Mouse (Mus musculus) CH12.LX (cell line): ENCODE measurements at regions not wholly inside any gene's neighbourhood (a gene's known extent, or its start where the extent isn't known, plus 50 kb on each side); places are given as distances from the start of the nearest gene placed in this dataset.

Source experiments
- DNase-seq: peaks from one replicate; pipeline ENCODE4 v3.0.0-alpha.2; 2013; ENCODE audit errors: extremely low read depth
- H3K27ac ChIP-seq: 2 replicates; pipeline ENCODE4 v1.5.1; 2012; ENCODE audit warnings: low read depth, mild to moderate bottlenecking, control low read depth, moderate library complexity; ENCODE audit not compliant: insufficient read depth
- H3K27me3 ChIP-seq: replicated peaks from 2 replicates; pipeline ENCODE3; 2012; ENCODE audit warnings: inconsistent platforms
- H3K36me3 ChIP-seq, 2 experiments: replicated peaks in 1 of 2; 2 replicates each; pipeline versions ENCODE3 to v1.6.1; 2012; ENCODE audit warnings: inconsistent platforms in 1 of 2, low read length in 1 of 2, mild to moderate bottlenecking in 1 of 2, mixed read lengths in 1 of 2, moderate library complexity in 1 of 2; ENCODE audit not compliant: control insufficient read depth in 1 of 2, insufficient read depth in 1 of 2
- H3K4me1 ChIP-seq, 2 experiments: 2 replicates each; pipeline ENCODE4 v1.6.1; 2012; ENCODE audit warnings: inconsistent platforms in 1 of 2, moderate library complexity in 1 of 2; ENCODE audit not compliant: insufficient read depth in 2 of 2, control insufficient read depth in 1 of 2
- H3K4me2 ChIP-seq: 2 replicates; pipeline ENCODE4 v1.6.1; 2012; ENCODE audit warnings: low read depth, mild to moderate bottlenecking, control low read depth; ENCODE audit not compliant: poor library complexity, insufficient read depth, severe bottlenecking
- H3K4me3 ChIP-seq, 3 experiments: fragments of 150-350 bp in 1 of 3; sonication (generic) in 1 of 3; replicated peaks in 1 of 3; 2 replicates each; pipeline versions ENCODE3 to v1.5.1; 2011 to 2012; ENCODE audit warnings: low read depth in 2 of 3, low read length in 2 of 3, mild to moderate bottlenecking in 2 of 3, moderate library complexity in 2 of 3, control low read depth in 1 of 3, improper control_type of control experiment in 1 of 3, inconsistent platforms in 1 of 3, mixed read lengths in 1 of 3; ENCODE audit not compliant: poor library complexity in 1 of 3
- H3K79me2 ChIP-seq: replicated peaks from 2 replicates; pipeline ENCODE4 v1.6.1; 2012; ENCODE audit warnings: mild to moderate bottlenecking, moderate library complexity; ENCODE audit not compliant: control insufficient read depth, poor library complexity, insufficient read depth, severe bottlenecking; ENCODE audit errors: extremely low read depth
- H3K9ac ChIP-seq: 2 replicates; pipeline ENCODE4 v1.6.1; 2012; ENCODE audit warnings: low read depth, mild to moderate bottlenecking, control low read depth, moderate library complexity; ENCODE audit not compliant: insufficient read depth
- H3K9me3 ChIP-seq: replicated peaks from 2 replicates; pipeline ENCODE3; 2012; ENCODE audit warnings: low read length, inconsistent platforms, mixed read lengths
- CHD1 ChIP-seq: IDR thresholded peaks from 2 replicates; pipeline ENCODE4 v1.6.1; 2012; ENCODE audit warnings: low read depth, low read length, improper control_type of control experiment, inconsistent platforms
- CTCF ChIP-seq, 2 experiments: IDR thresholded peaks in 1 of 2; conservative IDR thresholded peaks in 1 of 2; 2 replicates each; pipeline ENCODE4 v1.5.1; 2011 to 2012; ENCODE audit warnings: low read depth in 2 of 2, low read length in 2 of 2, improper control_type of control experiment in 1 of 2, inconsistent platforms in 1 of 2, mild to moderate bottlenecking in 1 of 2, moderate library complexity in 1 of 2
- ELF1 ChIP-seq: IDR thresholded peaks from 2 replicates; pipeline ENCODE4 v1.6.1; 2014; ENCODE audit warnings: low read depth, mild to moderate bottlenecking, inconsistent platforms, low read length, improper control_type of control experiment
- EP300 ChIP-seq: IDR thresholded peaks from 2 replicates; pipeline ENCODE4 v1.6.1; 2011; ENCODE audit warnings: low read length, improper control_type of control experiment
- ETS1 ChIP-seq: conservative IDR thresholded peaks from 2 replicates; pipeline ENCODE4 v1.6.1; 2012; ENCODE audit warnings: low read depth, mild to moderate bottlenecking, inconsistent platforms, low read length, improper control_type of control experiment, moderate library complexity
- GABPA ChIP-seq: IDR thresholded peaks from 2 replicates; pipeline ENCODE4 v1.6.1; 2012; ENCODE audit warnings: low read depth, low read length, improper control_type of control experiment, inconsistent platforms; ENCODE audit not compliant: insufficient replicate concordance
- HCFC1 ChIP-seq: IDR thresholded peaks from 2 replicates; pipeline ENCODE4 v1.6.1; 2012; ENCODE audit warnings: low read depth, mild to moderate bottlenecking, inconsistent platforms, low read length, improper control_type of control experiment
- MAFK ChIP-seq: IDR thresholded peaks from 2 replicates; pipeline ENCODE4 v1.6.1; 2011; ENCODE audit warnings: low read length, improper control_type of control experiment; ENCODE audit not compliant: insufficient replicate concordance
- MEF2A ChIP-seq: IDR thresholded peaks from 2 replicates; pipeline ENCODE4 v1.6.1; 2014; ENCODE audit warnings: low read depth, mild to moderate bottlenecking, inconsistent platforms, low read length, improper control_type of control experiment, borderline replicate concordance
- MXI1 ChIP-seq: IDR thresholded peaks from 2 replicates; pipeline ENCODE4 v1.6.1; 2011; ENCODE audit warnings: mild to moderate bottlenecking, low read depth, low read length, improper control_type of control experiment
- MYC ChIP-seq: IDR thresholded peaks from 2 replicates; pipeline ENCODE4 v1.6.1; 2011; ENCODE audit warnings: low read depth, mild to moderate bottlenecking, improper control_type of control experiment, low read length
- NRF1 ChIP-seq: IDR thresholded peaks from 2 replicates; pipeline ENCODE4 v1.6.1; 2014; ENCODE audit warnings: low read depth, mild to moderate bottlenecking, inconsistent platforms, low read length, improper control_type of control experiment, moderate library complexity
- PAX5 ChIP-seq: IDR thresholded peaks from 2 replicates; pipeline ENCODE4 v1.6.1; 2012; ENCODE audit warnings: low read length, inconsistent platforms, mixed read lengths
- RAD21 ChIP-seq: IDR thresholded peaks from 2 replicates; pipeline ENCODE4 v1.6.1; 2011; ENCODE audit warnings: low read depth, mild to moderate bottlenecking, low read length, improper control_type of control experiment, moderate library complexity
- TCF12 ChIP-seq: IDR thresholded peaks from 2 replicates; pipeline ENCODE4 v1.6.1; 2014; ENCODE audit warnings: low read depth, mild to moderate bottlenecking, inconsistent platforms, low read length, improper control_type of control experiment
- USF1 ChIP-seq: IDR thresholded peaks from 2 replicates; pipeline ENCODE4 v1.6.1; 2014; ENCODE audit warnings: low read depth, mild to moderate bottlenecking, inconsistent platforms, low read length, improper control_type of control experiment
- USF2 ChIP-seq: conservative IDR thresholded peaks from 2 replicates; pipeline ENCODE4 v1.6.1; 2011; ENCODE audit warnings: low read depth, low read length, improper control_type of control experiment
- ZMIZ1 ChIP-seq: IDR thresholded peaks from 2 replicates; pipeline ENCODE4 v1.6.1; 2012; ENCODE audit warnings: low read depth, mild to moderate bottlenecking, inconsistent platforms, low read length, improper control_type of control experiment
- ZNF384 ChIP-seq: IDR thresholded peaks from 2 replicates; pipeline ENCODE4 v1.6.1; 2012; ENCODE audit warnings: low read depth, low read length, improper control_type of control experiment, inconsistent platforms
- dilution Hi-C: fragments of 300-500 bp; cut with MboI; formaldehyde crosslinking; loops from 2 replicates; pipeline ENCODE4 v1.14.3; 2020; ENCODE audit warnings: low sequenced_read_pairs; ENCODE audit not compliant: extremely low pct_unique_long_range_greater_than_20kb, extremely low pct_ligation_motif_present
- in situ Hi-C: fragments of 300-500 bp; cut with MboI; formaldehyde crosslinking; loops from 3 replicates; pipeline ENCODE4 v1.14.3; 2019; ENCODE audit warnings: low sequenced_read_pairs, low pct_ligation_motif_present, low pct_unique_long_range_greater_than_20kb, mixed read lengths

DNA sequence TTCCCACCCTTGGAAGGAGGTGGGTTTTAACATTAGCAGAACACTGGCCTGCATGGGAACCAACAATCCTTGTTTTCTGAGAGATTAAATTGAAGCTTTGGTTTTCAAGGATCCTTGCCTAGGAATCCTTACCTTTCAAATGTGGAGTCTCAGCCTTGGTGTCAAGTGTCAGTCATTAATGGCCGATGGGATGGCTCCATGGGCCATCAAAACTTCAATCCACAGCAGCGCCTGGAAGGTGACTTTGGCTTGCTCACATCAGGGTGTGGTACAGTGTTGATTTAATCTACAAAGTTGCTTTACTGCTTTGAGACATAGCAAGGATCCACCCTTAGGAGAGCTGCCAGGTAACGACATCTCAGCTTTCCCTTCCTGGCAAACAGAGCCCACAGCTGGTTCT, 318.1 kb upstream of the Igfbp3 start:
- H3K9me3 ChIP-seq, result peaks cover 59% of the 10 kb centered on the region
- in situ Hi-C loops (no loop called here), dilution Hi-C loops (no loop called here)
- no peak for TF ChIP-seq ETS1
- no peak for TF ChIP-seq MXI1
- TF ChIP-seq ELF1, result no peak
- no peak for TF ChIP-seq ZMIZ1
- TF ChIP-seq TCF12, result no peak
- no peak for TF ChIP-seq GABPA
- no peaks in the 10 kb centered on the region for H3K4me1 ChIP-seq
- H3K79me2 ChIP-seq, result no peaks in the 10 kb centered on the region
- H3K36me3 ChIP-seq, result no peaks in the 10 kb centered on the region
- no peak overlapping the region for H3K4me2 ChIP-seq
- DNase-seq, result no peak
- no peak overlapping the region for H3K9ac ChIP-seq
- no peak overlapping the region for H3K4me3 ChIP-seq
- H3K27me3 ChIP-seq, result no peaks in the 10 kb centered on the region
- no peak overlapping the region for H3K27ac ChIP-seq

DNA sequence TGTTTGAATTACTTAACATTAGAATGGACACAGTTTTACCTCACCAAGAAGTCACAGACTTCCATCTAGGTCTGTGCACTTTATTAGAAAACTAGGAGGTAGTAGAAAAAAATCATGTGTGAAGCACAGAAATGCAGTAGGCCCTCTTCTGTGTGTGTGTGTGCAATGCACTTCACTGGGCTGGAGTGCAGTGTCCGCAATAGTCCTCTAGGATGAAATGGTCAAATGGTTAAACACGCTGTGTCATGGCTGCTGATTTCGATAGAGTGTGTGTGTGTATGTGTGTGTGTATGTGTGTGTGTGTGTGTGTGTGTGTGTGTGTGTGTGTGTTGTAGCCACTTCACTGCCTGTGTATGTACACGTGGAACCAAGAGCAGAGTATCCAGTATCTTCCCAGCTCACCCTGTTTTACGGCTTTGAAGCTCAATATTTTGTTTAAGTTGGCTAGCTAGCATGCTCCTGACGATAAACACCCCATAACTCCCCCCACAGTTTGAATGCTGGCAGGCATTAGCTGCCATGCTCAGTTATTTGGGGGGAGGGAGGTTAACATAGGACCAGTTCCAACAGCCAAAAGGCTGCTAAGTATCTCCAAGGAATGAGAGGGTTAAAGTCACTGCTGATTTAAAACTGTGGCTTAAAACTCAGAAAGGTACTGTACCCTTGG, 316.9 kb upstream of the Igfbp3 start:
- in situ Hi-C loops, result no loop called here
- Histone ChIP-seq H3K79me2 (no peaks in the 10 kb centered on the region), H3K9ac (no peak overlapping the region), H3K4me1 (no peaks in the 10 kb centered on the region), H3K4me3 (no peak overlapping the region)
- dilution Hi-C loops, result no loop called here
- no peak for DNase-seq
- TF ChIP-seq MXI1 (no peak), ETS1 (no peak), MYC (no peak), ZMIZ1 (no peak), USF2 (no peak), ZNF384 (no peak), GABPA (no peak), RAD21 (no peak), CTCF (conservative IDR thresholded peaks at IDR 0.05 in 1 of 2, IDR thresholded peaks at IDR 0.05 in 1 of 2; ENCODE audit: low read depth in 2 of 2, low read length in 2 of 2) (no peak), PAX5 (no peak), HCFC1 (no peak), USF1 (no peak), NRF1 (no peak), MEF2A (no peak), CHD1 (no peak), EP300 (no peak), MAFK (no peak)
- TF ChIP-seq, all 38 proteins: peak for 0
- no peaks in the 10 kb centered on the region for H3K36me3 ChIP-seq
- peaks cover 56% of the 10 kb centered on the region for H3K9me3 ChIP-seq
- no peaks in the 10 kb centered on the region for H3K27me3 ChIP-seq
- no peak overlapping the region for H3K4me2 ChIP-seq
- no peak overlapping the region for H3K27ac ChIP-seq
